Mouse (Mus musculus) urinary bladder, postnatal 14 days (tissue): Measurements from ENCODE around the gene H2-Ob.

ENCODE experiments used
- DNase-seq: peaks from one replicate; pipeline ENCODE4 v3.0.0; 2021; ENCODE audit warnings: low spot score

The H2-Ob gene

GRCm38 (mm10) chr17:34238706-34239105 lies at the start of gene H2-Ob:
Gene H2-Ob, plus strand, starts transcription at chr17:34238903.
- DNase-seq = peak; percentile 37

- DNase-seq = no peak
Measured at GRCm38 (mm10) chr17:34188986-34189385, 49.7 kb upstream of the H2-Ob start.

- peak; percentile 75 for DNase-seq
Measured at GRCm38 (mm10) chr17:34192852-34193251, 45.9 kb upstream of the H2-Ob start.

- no peak for DNase-seq
Measured at GRCm38 (mm10) chr17:34193468-34193867, 45.2 kb upstream of the H2-Ob start.

GRCm38 (mm10) chr17:34194723-34195122 lies 44.0 kb upstream of the H2-Ob start:
- no peak for DNase-seq

GRCm38 (mm10) chr17:34196491-34196890 lies 42.2 kb upstream of the H2-Ob start:
- DNase-seq = no peak

GRCm38 (mm10) chr17:34196941-34197894 lies 41.5 kb upstream of the H2-Ob start, which contains the start of gene Psmb8:
Gene Psmb8, plus strand, starts transcription at chr17:34197721.
- DNase-seq = peak; percentile 96

- peak; percentile 54 for DNase-seq
Measured at GRCm38 (mm10) chr17:34197904-34198520, 40.7 kb upstream of the H2-Ob start.

GRCm38 (mm10) chr17:34198521-34198912 lies 40.2 kb upstream of the H2-Ob start:
- DNase-seq = no peak

- no peak for DNase-seq
Measured at GRCm38 (mm10) chr17:34199050-34199619, 39.6 kb upstream of the H2-Ob start.

GRCm38 (mm10) chr17:34200047-34200446 lies 38.7 kb upstream of the H2-Ob start:
- no peak for DNase-seq

GRCm38 (mm10) chr17:34200772-34201505 lies 37.8 kb upstream of the H2-Ob start:
- DNase-seq = no peak

- DNase-seq = no peak
Measured at GRCm38 (mm10) chr17:34201506-34202055, 37.1 kb upstream of the H2-Ob start.

- no peak for DNase-seq
Measured at GRCm38 (mm10) chr17:34202760-34203442, 35.8 kb upstream of the H2-Ob start.

GRCm38 (mm10) chr17:34203444-34203843 lies 35.3 kb upstream of the H2-Ob start, which contains the start of gene Tap2:
Gene Tap2, plus strand, starts transcription at chr17:34203527.
- DNase-seq = no peak

- peak; percentile 91 for DNase-seq
Measured at GRCm38 (mm10) chr17:34204303-34205010, 34.2 kb upstream of the H2-Ob start.

- DNase-seq = peak; percentile 45
Measured at GRCm38 (mm10) chr17:34205021-34205745, 33.5 kb upstream of the H2-Ob start.

GRCm38 (mm10) chr17:34205746-34206176 lies 32.9 kb upstream of the H2-Ob start:
- no peak for DNase-seq

- no peak for DNase-seq
Measured at GRCm38 (mm10) chr17:34206731-34207130, 32.0 kb upstream of the H2-Ob start.

GRCm38 (mm10) chr17:34207456-34207855 lies 31.2 kb upstream of the H2-Ob start:
- no peak for DNase-seq
